Mouse (Mus musculus) midbrain, postnatal 0 days (tissue): ENCODE measurements around the gene Xlr3b. TPM values are rescaled to one million over a fixed set of nuclear protein-coding genes. Genes with fewer than 3 reads are reported as not detected.
"Not testable (repeated sequence)": the region's sequence is repeated elsewhere in the genome, so short reads cannot be mapped to it uniquely, and the experiment has no call there.

ENCODE experiments used
- ATAC-seq: fragments of 200-750 bp; cut with Nextera tagmentation; 2 replicates; pipeline ENCODE4 v1.8.0; 2017; ENCODE audit warnings: moderate number of reproducible peaks, mild to moderate bottlenecking, moderate TSS enrichment, moderate library complexity; ENCODE audit not compliant: low FRiP score
- DNase-seq: peaks from one replicate; pipeline ENCODE4 v3.0.0-alpha.2; 2015; ENCODE audit warnings: low spot score
- H3K27ac ChIP-seq: fragments of 300-500 bp; sonication (generic); 2 replicates; pipeline ENCODE4 v1.5.1; 2014; ENCODE audit warnings: low read depth, mild to moderate bottlenecking, low read length, mixed read lengths
- H3K27me3 ChIP-seq: fragments of 300-500 bp; sonication (generic); 2 replicates; pipeline ENCODE4 v1.6.1; 2014; ENCODE audit warnings: low read length, control low read depth, mixed read lengths; ENCODE audit not compliant: insufficient read depth
- H3K36me3 ChIP-seq: fragments of 300-500 bp; sonication (generic); 2 replicates; pipeline ENCODE4 v1.6.1; 2014; ENCODE audit warnings: low read length, control low read depth, mixed read lengths; ENCODE audit not compliant: insufficient read depth
- H3K4me1 ChIP-seq: fragments of 300-500 bp; sonication (generic); 2 replicates; pipeline ENCODE4 v1.6.1; 2014; ENCODE audit warnings: mild to moderate bottlenecking, control low read depth, antibody characterized with exemption, low read length, mixed read lengths; ENCODE audit not compliant: insufficient read depth
- H3K4me2 ChIP-seq: fragments of 300-500 bp; sonication (generic); 2 replicates; pipeline ENCODE4 v1.6.1; 2014; ENCODE audit warnings: low read depth, mild to moderate bottlenecking, low read length, mixed read lengths; ENCODE audit not compliant: poor library complexity, severe bottlenecking
- H3K4me3 ChIP-seq: fragments of 300-500 bp; sonication (generic); 2 replicates; pipeline ENCODE4 v1.5.1; 2014; ENCODE audit warnings: low read depth, mild to moderate bottlenecking, low read length, moderate library complexity
- H3K9ac ChIP-seq: fragments of 300-500 bp; sonication (generic); replicated peaks from 2 replicates; pipeline ENCODE4 v1.6.1; 2014; ENCODE audit warnings: mild to moderate bottlenecking, low read length, moderate library complexity, mixed read lengths; ENCODE audit not compliant: poor library complexity, severe bottlenecking
- H3K9me3 ChIP-seq: fragments of 300-500 bp; sonication (generic); 2 replicates; pipeline ENCODE4 v1.6.1; 2016; ENCODE audit warnings: low read length, control low read depth
- CTCF ChIP-seq: IDR thresholded peaks from 2 replicates; pipeline ENCODE4 v1.5.1; 2016; ENCODE audit warnings: antibody characterized with exemption, mild to moderate bottlenecking
- WGBS: fragments of 180-500 bp; shearing (Covaris S2); extraction: QIAGEN DNeasy Blood & Tissue Kit; methylation state at CpG from one replicate; pipeline ENCODE4 v1.1.7; 2014; 5-methylcytosine and 5-hydroxymethylcytosine counted together
- polyA plus RNA-seq: library from polyadenylated mRNA; unstranded; fragments of >200 nt; fragmentation: Nextera tagmentation; extraction: Ambion mirVana; gene quantifications from 2 replicates; pipeline ENCODE4 v1.2.1, GENCODE M21; 2015
- total RNA-seq: library from RNA; depleted of rRNA; stranded (reverse); fragments of >200 nt; gene quantifications from 2 replicates; pipeline ENCODE4 v1.2.3, GENCODE M21; 2014; rRNA removed

Gene Xlr3b
- total and polyA plus RNA-seq, 2 experiments from 2014 or later = 2.8 to 13.9 TPM

DNA sequence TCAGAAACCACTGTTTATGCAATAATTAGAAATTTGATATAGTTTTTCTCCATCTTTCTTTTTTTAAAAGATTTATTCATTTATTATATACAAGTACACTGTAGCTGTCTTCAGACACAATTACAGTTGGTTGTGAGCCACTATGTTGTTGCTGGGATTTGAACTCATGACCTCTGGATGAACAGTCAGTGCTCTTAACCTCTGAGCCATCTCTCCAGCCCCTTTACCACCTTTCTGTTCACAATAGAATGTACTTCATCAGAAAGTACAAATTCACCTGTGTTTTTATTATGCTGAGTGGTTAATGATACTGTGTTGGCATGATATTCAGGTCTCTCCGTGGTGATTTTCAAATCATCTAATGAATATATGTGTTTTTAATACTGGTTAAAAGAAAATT lies 33.4 kb downstream of the Xlr3b start:
- Histone ChIP-seq H3K4me2 (no peak overlapping the region), H3K4me3 (no peak overlapping the region), H3K4me1 (no peaks in the 10 kb centered on the region), H3K9me3 (no peaks in the 10 kb centered on the region), H3K9ac (no peak overlapping the region), H3K27ac (no peak overlapping the region), H3K27me3 (no peaks in the 10 kb centered on the region), H3K36me3 (no peaks in the 10 kb centered on the region)
- DNase-seq (no peak), ATAC-seq (no peak)
- no peak for TF ChIP-seq CTCF
- 42% methylated on average over 1 of the region's 1 CpGs for WGBS

DNA sequence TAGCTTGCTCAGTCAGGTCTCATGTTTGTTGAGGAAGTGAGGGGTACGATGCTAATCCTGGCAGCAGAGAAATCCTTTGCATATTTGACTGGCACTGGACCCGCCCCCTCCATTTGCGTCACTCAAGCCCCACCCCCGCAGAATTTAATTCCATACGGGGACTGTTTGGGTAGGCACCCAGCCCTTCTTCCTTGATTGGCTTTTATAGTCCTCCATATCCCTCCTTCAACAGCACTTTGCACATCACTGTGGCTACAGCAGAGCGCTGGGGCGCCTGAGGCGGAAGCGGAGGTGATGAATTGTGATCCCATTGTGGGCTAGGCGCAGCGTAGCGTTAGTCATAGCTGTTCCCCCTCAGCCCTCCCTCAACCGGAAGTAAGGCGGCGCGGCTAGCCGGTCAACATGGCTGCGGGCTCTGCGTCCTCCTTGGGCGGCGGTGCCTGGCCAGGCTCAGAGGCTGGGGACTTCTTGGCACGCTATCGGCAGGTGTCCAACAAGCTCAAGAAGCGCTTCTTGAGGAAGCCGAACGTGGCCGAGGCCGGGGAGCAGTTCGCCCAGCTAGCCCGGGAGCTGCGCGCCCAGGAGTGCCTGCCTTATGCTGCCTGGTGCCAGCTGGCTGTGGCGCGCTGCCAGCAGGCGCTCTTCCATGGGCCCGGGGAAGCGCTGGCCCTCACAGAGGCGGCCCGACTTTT lies 36.1 kb downstream of the Xlr3b start, which contains the start of gene F8a:
Gene F8a (plus strand): TSS at position 378 of the 692 bp plus-strand sequence.
- 20% methylated on average over 36 of the region's 39 CpGs for WGBS
- TF ChIP-seq CTCF = no peak

GRCm38 (mm10) chrX:73228606-73229214 lies 36.7 kb downstream of the Xlr3b start:
- no peaks in the 10 kb centered on the region for H3K4me1 ChIP-seq
- H3K4me2 ChIP-seq = peak overlapping the region; percentile 54
- peak overlapping the region; percentile 69 for H3K9ac ChIP-seq
- peak overlapping the region; percentile 61 for H3K4me3 ChIP-seq
- 20% methylated on average over 44 of the region's 51 CpGs for whole genome bisulfite sequencing
- peak overlapping the region; percentile 89 for H3K27ac ChIP-seq
- H3K27me3 ChIP-seq = no peaks in the 10 kb centered on the region
- no peaks in the 10 kb centered on the region for H3K9me3 ChIP-seq
- ATAC-seq (peak; percentile 74), DNase-seq (peak; percentile 65)
- no peaks in the 10 kb centered on the region for H3K36me3 ChIP-seq
- peak; percentile 40 for TF ChIP-seq CTCF

More for the DNA sequence above, 36.1 kb downstream of the Xlr3b start, which contains the start of gene F8a:
- Histone ChIP-seq H3K36me3 (no peaks in the 10 kb centered on the region), H3K4me1 (no peaks in the 10 kb centered on the region), H3K4me3 (peak within 1 kb of the TSS; percentile 61), H3K27me3 (no peaks in the 10 kb centered on the region), H3K9me3 (no peaks in the 10 kb centered on the region), H3K9ac (peak within 1 kb of the TSS; percentile 69), H3K27ac (peak within 1 kb of the TSS; percentile 89), H3K4me2 (peak within 1 kb of the TSS; percentile 54)
- peak; percentile 95 for ATAC-seq
- peak; percentile 88 for DNase-seq

DNA sequence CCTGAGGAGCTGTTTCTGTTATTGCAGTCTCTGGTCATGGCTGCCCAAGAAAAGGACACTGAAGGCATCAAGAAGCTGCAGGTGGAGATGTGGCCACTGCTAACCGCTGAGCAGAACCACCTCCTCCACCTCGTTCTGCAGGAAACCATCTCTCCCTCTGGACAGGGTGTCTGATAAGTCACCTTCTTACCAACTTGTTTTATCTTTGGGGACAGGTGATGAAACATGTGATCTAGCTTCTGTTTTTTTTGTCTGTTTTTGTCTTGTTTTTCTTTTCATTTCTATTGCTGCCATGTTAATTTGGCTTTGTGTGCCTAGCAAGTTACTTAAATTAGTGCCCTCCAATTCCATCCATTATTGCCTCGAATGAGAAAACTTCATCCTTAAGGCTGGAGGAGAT lies 37.3 kb downstream of the Xlr3b start:
- ATAC-seq (no peak), DNase-seq (no peak)
- Histone ChIP-seq H3K9ac (peak overlapping the region; percentile 69), H3K4me1 (no peaks in the 10 kb centered on the region), H3K27ac (peak overlapping the region; percentile 89), H3K9me3 (no peaks in the 10 kb centered on the region), H3K36me3 (no peaks in the 10 kb centered on the region), H3K4me2 (peak overlapping the region; percentile 54), H3K4me3 (peak overlapping the region; percentile 61), H3K27me3 (no peaks in the 10 kb centered on the region)
- no peak for TF ChIP-seq CTCF
- WGBS = 24% methylated on average over 3 of the region's 3 CpGs

- H3K4me1 ChIP-seq, H3K27me3 ChIP-seq, H3K36me3 ChIP-seq, ATAC-seq, H3K27ac ChIP-seq, DNase-seq, H3K4me2 ChIP-seq, H3K9me3 ChIP-seq, H3K4me3 ChIP-seq, H3K9ac ChIP-seq: not testable (repeated sequence)
- 91% methylated on average over 12 of the region's 14 CpGs for WGBS
Observed at GRCm38 (mm10) chrX:73242821-73243325, 50.9 kb downstream of the Xlr3b start, which contains the start of gene Xlr4c. Gene Xlr4c, minus strand, starts transcription at chrX:73243130.

Other genes with a start within 250 kb of the Xlr3b start
- gene Zfp185, start 204.9 kb upstream of the Xlr3b start, total RNA-seq = 0.33 and 1.7 TPM in 2 replicates
- gene Zfp185, start 204.9 kb upstream of the Xlr3b start, polyA plus RNA-seq = 0.84 and 0.96 TPM in 2 replicates
- 0.27 and 0.57 TPM in 2 replicates for gene Pnma5, start 155.1 kb upstream of the Xlr3b start, total RNA-seq
- 0.31 and 0.37 TPM in 2 replicates for gene Pnma5, start 155.1 kb upstream of the Xlr3b start, polyA plus RNA-seq
- gene Pnma3, start 127.4 kb upstream of the Xlr3b start, total RNA-seq = 17.1 and 18.4 TPM in 2 replicates
- gene Pnma3, start 127.4 kb upstream of the Xlr3b start, polyA plus RNA-seq = 5.7 and 7.5 TPM in 2 replicates
- not detected in 2 replicates for gene Xlr4a, start 109.7 kb upstream of the Xlr3b start, total RNA-seq
- 1.1 TPM in 1 of 2 replicates, not detected in the other for gene Xlr4a, start 109.7 kb upstream of the Xlr3b start, polyA plus RNA-seq
- gene Xlr3a, start 95.1 kb upstream of the Xlr3b start, total RNA-seq = 0.60 and 5.7 TPM in 2 replicates
- gene Xlr3a, start 95.1 kb upstream of the Xlr3b start, polyA plus RNA-seq = 3.4 and 4.7 TPM in 2 replicates
- 0.66 and 2.8 TPM in 2 replicates for gene Gm14685, start 75.2 kb upstream of the Xlr3b start, total RNA-seq
- gene Gm14685, start 75.2 kb upstream of the Xlr3b start, polyA plus RNA-seq = 1.4 and 1.5 TPM in 2 replicates
- not detected in 2 replicates for gene Xlr5b, start 43.4 kb upstream of the Xlr3b start, total RNA-seq
- not detected in 2 replicates for gene Xlr5b, start 43.4 kb upstream of the Xlr3b start, polyA plus RNA-seq
- 1.1 and 2.8 TPM in 2 replicates for gene DXBay18, start 42.8 kb upstream of the Xlr3b start, total RNA-seq
- gene DXBay18, start 42.8 kb upstream of the Xlr3b start, polyA plus RNA-seq = 1.3 and 1.4 TPM in 2 replicates
- not detected in 2 replicates for gene Spin2d, start 15.2 kb upstream of the Xlr3b start, total RNA-seq
- not detected in 2 replicates for gene Spin2d, start 15.2 kb upstream of the Xlr3b start, polyA plus RNA-seq
- gene Xlr4b, start 22.1 kb downstream of the Xlr3b start, total RNA-seq = not detected in 2 replicates
- 1.2 TPM in 1 of 2 replicates, not detected in the other for gene Xlr4b, start 22.1 kb downstream of the Xlr3b start, polyA plus RNA-seq
- gene F8a, start 36.1 kb downstream of the Xlr3b start, total RNA-seq = 26.5 and 32.2 TPM in 2 replicates
- gene F8a, start 36.1 kb downstream of the Xlr3b start, polyA plus RNA-seq = 33.7 and 36.3 TPM in 2 replicates
- not detected in 2 replicates for gene Xlr4c, start 50.9 kb downstream of the Xlr3b start, total RNA-seq
- gene Xlr4c, start 50.9 kb downstream of the Xlr3b start, polyA plus RNA-seq = 0.26 and 0.67 TPM in 2 replicates
- not detected in 2 replicates for gene Xlr3c, start 73.2 kb downstream of the Xlr3b start, total RNA-seq
- gene Xlr3c, start 73.2 kb downstream of the Xlr3b start, polyA plus RNA-seq = 0.12 and 0.15 TPM in 2 replicates
- not detected in 2 replicates for gene Xlr5a, start 100.8 kb downstream of the Xlr3b start, total RNA-seq
- gene Xlr5a, start 100.8 kb downstream of the Xlr3b start, polyA plus RNA-seq = not detected in 2 replicates
- gene Xlr5c, start 100.8 kb downstream of the Xlr3b start, total RNA-seq = not detected in 2 replicates
- not detected in 2 replicates for gene Xlr5c, start 100.8 kb downstream of the Xlr3b start, polyA plus RNA-seq
- gene Gm45015, start 144.6 kb downstream of the Xlr3b start, total RNA-seq = not detected in 2 replicates
- gene Gm45015, start 144.6 kb downstream of the Xlr3b start, polyA plus RNA-seq = not detected in 2 replicates
- gene Zfp275, start 150.4 kb downstream of the Xlr3b start, total RNA-seq = 28.2 and 29.9 TPM in 2 replicates
- 5.2 and 5.7 TPM in 2 replicates for gene Zfp275, start 150.4 kb downstream of the Xlr3b start, polyA plus RNA-seq
- gene Gm18336, start 206.5 kb downstream of the Xlr3b start, total RNA-seq = not detected in 2 replicates
- gene Gm18336, start 206.5 kb downstream of the Xlr3b start, polyA plus RNA-seq = 0.07 and 0.09 TPM in 2 replicates
- gene Zfp92, start 218.9 kb downstream of the Xlr3b start, total RNA-seq = 5.3 and 5.5 TPM in 2 replicates
- gene Zfp92, start 218.9 kb downstream of the Xlr3b start, polyA plus RNA-seq = 1.5 and 2.1 TPM in 2 replicates
- 1.3 TPM in 1 of 2 replicates, not detected in the other for gene Trex2, start 243.1 kb downstream of the Xlr3b start, total RNA-seq
- gene Trex2, start 243.1 kb downstream of the Xlr3b start, polyA plus RNA-seq = not detected in 2 replicates